Mouse (Mus musculus) liver, postnatal 0 days (tissue): ENCODE data around the gene Ugt1a7c. TPM values are rescaled to one million over a fixed set of nuclear protein-coding genes. Genes with fewer than 3 reads are reported as not detected.

Experiments
- ATAC-seq: fragments of 200-750 bp; cut with Nextera tagmentation; 2 replicates; pipeline ENCODE4 v1.8.0; 2017; ENCODE audit warnings: mild to moderate bottlenecking, moderate library complexity
- DNase-seq: peaks from one replicate; pipeline ENCODE4 v3.0.0-alpha.2; 2016
- H3K27ac ChIP-seq: fragments of 300-500 bp; sonication (generic); 2 replicates; pipeline ENCODE4 v1.5.1; 2014; ENCODE audit warnings: antibody characterized with exemption, moderate library complexity, mild to moderate bottlenecking, low read depth
- H3K27me3 ChIP-seq: fragments of 300-500 bp; sonication (generic); 2 replicates; pipeline ENCODE4 v1.6.1; 2014; ENCODE audit warnings: low read length, control low read depth, mixed read lengths; ENCODE audit not compliant: insufficient read depth
- H3K36me3 ChIP-seq: fragments of 300-500 bp; sonication (generic); replicated peaks from 2 replicates; pipeline ENCODE4 v1.6.1; 2014; ENCODE audit warnings: mild to moderate bottlenecking, control low read depth, low read length, moderate library complexity, mixed read lengths; ENCODE audit not compliant: insufficient read depth
- H3K4me1 ChIP-seq: fragments of 300-500 bp; sonication (generic); 2 replicates; pipeline ENCODE4 v1.6.1; 2014; ENCODE audit warnings: antibody characterized with exemption, mild to moderate bottlenecking, control low read depth; ENCODE audit not compliant: insufficient read depth
- H3K4me2 ChIP-seq: fragments of 300-500 bp; sonication (generic); 2 replicates; pipeline ENCODE4 v1.6.1; 2014; ENCODE audit warnings: low read depth, mild to moderate bottlenecking, low read length, moderate library complexity, mixed read lengths
- H3K4me3 ChIP-seq: fragments of 300-500 bp; sonication (generic); 2 replicates; pipeline ENCODE4 v1.5.1; 2014; ENCODE audit warnings: low read depth, low read length
- H3K9ac ChIP-seq: fragments of 300-500 bp; sonication (generic); replicated peaks from 2 replicates; pipeline ENCODE4 v1.6.1; 2014; ENCODE audit warnings: mild to moderate bottlenecking, moderate library complexity
- H3K9me3 ChIP-seq: fragments of 300-500 bp; sonication (generic); 2 replicates; pipeline ENCODE4 v1.6.1; 2016; ENCODE audit warnings: mild to moderate bottlenecking, control low read depth, low read length, mixed read lengths
- CTCF ChIP-seq: sonication (generic); IDR thresholded peaks from 2 replicates; pipeline ENCODE4 v1.5.1; 2016; ENCODE audit warnings: antibody characterized with exemption, low read depth
- EP300 ChIP-seq: IDR thresholded peaks from 2 replicates; pipeline ENCODE4 v1.6.1; 2016; ENCODE audit warnings: antibody characterized with exemption, low read depth, mild to moderate bottlenecking
- WGBS: fragments of 180-500 bp; shearing (Covaris S2); extraction: QIAGEN DNeasy Blood & Tissue Kit; methylation state at CpG from one replicate; pipeline ENCODE4 v1.1.7; 2014; ENCODE audit not compliant: insufficient replicate concordance; 5-methylcytosine and 5-hydroxymethylcytosine counted together
- polyA plus RNA-seq: library from polyadenylated mRNA; unstranded; fragments of >200 nt; fragmentation: Nextera tagmentation; extraction: Ambion mirVana; gene quantifications from 2 replicates; pipeline ENCODE4 v1.2.1, GENCODE M21; 2015

Gene Ugt1a7c
- polyA plus RNA-seq, 1 experiment from 2014 or later = 2.3 TPM

GRCm38 (mm10) chr1:88250023-88250422 is 155.2 kb downstream of the Ugt1a7c start:
- Histone ChIP-seq H3K36me3 (no peaks in the 10 kb centered on the region), H3K27ac (no peak overlapping the region), H3K4me1 (peaks cover 13% of the 10 kb centered on the region), H3K9me3 (peaks cover 20% of the 10 kb centered on the region), H3K27me3 (no peaks in the 10 kb centered on the region), H3K4me2 (no peak overlapping the region), H3K4me3 (no peak overlapping the region), H3K9ac (no peak overlapping the region)
- ATAC-seq (no peak), DNase-seq (no peak)
- 72% methylated on average over 5 of the region's 5 CpGs for WGBS
- TF ChIP-seq EP300 = no peak
- TF ChIP-seq CTCF = no peak

GRCm38 (mm10) chr1:88253106-88253505 is 158.2 kb downstream of the Ugt1a7c start:
- Histone ChIP-seq H3K4me2 (no peak overlapping the region), H3K9ac (no peak overlapping the region), H3K27ac (no peak overlapping the region), H3K4me3 (no peak overlapping the region), H3K4me1 (peaks cover 26% of the 10 kb centered on the region), H3K9me3 (peaks cover 14% of the 10 kb centered on the region; the same call in 1 of the 2 replicates), H3K36me3 (no peaks in the 10 kb centered on the region), H3K27me3 (no peaks in the 10 kb centered on the region)
- DNase-seq (peak; percentile 54), ATAC-seq (peak; percentile 5; the same call in 1 of the 2 replicates)
- 63% methylated on average over 8 of the region's 8 CpGs for WGBS
- TF ChIP-seq CTCF (no peak), EP300 (no peak)

DNA sequence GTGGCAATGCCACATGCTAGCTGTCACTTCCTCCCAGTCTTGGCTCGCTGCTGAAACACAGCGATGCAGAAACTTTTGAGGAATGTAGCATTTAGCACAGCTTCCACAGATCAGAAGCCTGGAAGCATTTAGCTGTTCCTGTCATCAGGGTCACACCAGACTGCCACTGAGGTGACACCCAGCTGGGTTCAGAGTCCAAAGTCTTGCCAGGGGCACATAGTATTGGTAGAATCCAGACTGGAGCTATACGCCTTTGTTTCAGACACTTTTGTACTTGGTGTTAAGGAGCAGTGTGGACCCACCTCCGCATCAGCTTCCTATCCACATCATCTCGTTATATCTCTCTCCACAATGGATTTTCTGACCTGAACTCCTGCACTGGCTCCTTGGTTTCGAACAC is 158.7 kb downstream of the Ugt1a7c start:
- 59% methylated on average over 6 of the region's 6 CpGs for WGBS
- H3K9me3 ChIP-seq = peaks cover 14% of the 10 kb centered on the region; the same call in 1 of the 2 replicates
- H3K36me3 ChIP-seq = no peaks in the 10 kb centered on the region
- peak; percentile 73 for DNase-seq
- peak; percentile 69 for ATAC-seq
- H3K27me3 ChIP-seq = no peaks in the 10 kb centered on the region
- H3K4me2 ChIP-seq = no peak overlapping the region
- no peak overlapping the region for H3K4me3 ChIP-seq
- peak overlapping the region; percentile 11; the same call in 1 of the 2 replicates for H3K27ac ChIP-seq
- H3K4me1 ChIP-seq = peaks cover 26% of the 10 kb centered on the region
- no peak for TF ChIP-seq CTCF
- H3K9ac ChIP-seq = no peak overlapping the region

- H3K9ac ChIP-seq = no peak overlapping the region
- peaks cover 6% of the 10 kb centered on the region; the same call in 1 of the 2 replicates for H3K9me3 ChIP-seq
- H3K4me2 ChIP-seq = no peak overlapping the region
- DNase-seq (no peak), ATAC-seq (no peak)
- WGBS = 78% methylated on average over 12 of the region's 12 CpGs
- no peaks in the 10 kb centered on the region for H3K27me3 ChIP-seq
- H3K27ac ChIP-seq = no peak overlapping the region
- H3K4me3 ChIP-seq = no peak overlapping the region
- no peaks in the 10 kb centered on the region for H3K36me3 ChIP-seq
- TF ChIP-seq CTCF (no peak), EP300 (no peak)
- H3K4me1 ChIP-seq = peaks cover 38% of the 10 kb centered on the region
Observed at GRCm38 (mm10) chr1:88254793-88255465, 160.1 kb downstream of the Ugt1a7c start.

GRCm38 (mm10) chr1:88255466-88255857 is 160.6 kb downstream of the Ugt1a7c start:
- H3K9me3 ChIP-seq = 0 out of 2 replicates have a peak, but pooled peaks cover 2% of the 10 kb centered on the region

DNA sequence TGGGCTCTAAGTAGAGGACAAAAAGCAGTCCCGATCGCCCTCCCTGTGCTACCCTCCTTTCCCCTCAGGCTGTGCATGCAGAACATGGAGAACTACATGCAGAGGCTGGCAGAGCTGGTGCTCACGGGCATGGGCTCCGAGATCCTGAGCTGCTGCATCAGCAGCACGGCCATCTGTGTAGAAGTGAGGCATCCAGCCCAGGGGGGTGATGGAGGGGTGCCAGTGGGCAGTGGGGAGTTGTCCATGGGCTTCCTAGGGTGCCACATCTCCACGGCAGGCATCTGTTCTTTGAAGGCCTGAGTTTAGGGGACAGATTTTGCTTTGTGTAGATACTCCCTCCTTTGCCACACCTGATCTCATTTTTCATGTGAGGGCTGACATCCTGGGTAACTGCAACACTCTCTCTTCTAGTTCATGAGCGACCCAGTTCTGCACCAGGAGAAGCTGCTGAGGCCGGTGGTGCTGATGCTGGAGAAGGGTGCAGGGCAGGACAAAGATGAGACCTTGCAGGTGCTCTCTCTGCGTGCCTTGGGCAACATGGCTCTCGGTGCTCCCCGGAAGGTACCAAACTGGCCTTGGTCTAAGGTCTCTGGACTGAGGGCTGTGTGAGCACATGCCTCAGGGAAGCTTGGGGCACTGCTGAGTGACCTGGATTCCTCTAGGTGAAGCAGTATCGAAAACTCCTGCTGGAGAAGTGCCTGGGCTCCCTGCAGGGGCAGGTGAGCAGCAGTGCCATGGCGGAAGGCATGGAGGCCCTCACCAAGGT is 161.3 kb downstream of the Ugt1a7c start:
- peaks cover 1% of the 10 kb centered on the region; the same call in 1 of the 2 replicates for H3K36me3 ChIP-seq
- WGBS = 71% methylated on average over 13 of the region's 13 CpGs
- no peak for ATAC-seq
- TF ChIP-seq CTCF (no peak), EP300 (no peak)
- no peak overlapping the region for H3K9ac ChIP-seq
- peaks cover 50% of the 10 kb centered on the region for H3K4me1 ChIP-seq
- no peak overlapping the region for H3K4me2 ChIP-seq
- H3K27me3 ChIP-seq = no peaks in the 10 kb centered on the region
- DNase-seq = no peak
- H3K9me3 ChIP-seq = 0 out of 2 replicates have a peak, but pooled peaks cover 2% of the 10 kb centered on the region
- H3K27ac ChIP-seq = no peak overlapping the region
- no peak overlapping the region for H3K4me3 ChIP-seq

More at GRCm38 (mm10) chr1:88255466-88255857, 160.6 kb downstream of the Ugt1a7c start:
- DNase-seq = no peak
- Histone ChIP-seq H3K4me2 (no peak overlapping the region), H3K9ac (no peak overlapping the region), H3K36me3 (no peaks in the 10 kb centered on the region), H3K4me3 (no peak overlapping the region), H3K27me3 (no peaks in the 10 kb centered on the region), H3K4me1 (peaks cover 43% of the 10 kb centered on the region), H3K27ac (no peak overlapping the region)
- TF ChIP-seq CTCF (no peak), EP300 (no peak)
- 53% methylated on average over 2 of the region's 2 CpGs for WGBS
- ATAC-seq = no peak
